Mouse (Mus musculus): Measurements from ENCODE around the gene Fbxw5. TPM values are rescaled to one million over a fixed set of nuclear protein-coding genes. Genes with fewer than 3 reads are reported as not detected.
A peak's percentile ranks its signal among the peaks of the same experiment; 100 is the strongest.

Gene Fbxw5
- polyA plus RNA-seq, 1 experiment = 61.1 TPM

- TF ChIP-seq POLR2A (IDR thresholded peaks at IDR 0.05; ENCODE audit: borderline replicate concordance, extremely low read depth, insufficient read depth, insufficient read length, poor library complexity, severe bottlenecking) = no peak
- no peak for TF ChIP-seq CTCF (IDR thresholded peaks at IDR 0.05; ENCODE audit: borderline replicate concordance, extremely low read depth, insufficient read depth, insufficient read length)
- no peak for DNase-seq (ENCODE audit: low read depth)
Measured at GRCm38 (mm10) chr2:25463630-25464029, 36.9 kb upstream of the Fbxw5 start.

GRCm38 (mm10) chr2:25465256-25465655, 35.3 kb upstream of the Fbxw5 start:
- DNase-seq (ENCODE audit: low read depth) = no peak
- TF ChIP-seq CTCF (IDR thresholded peaks at IDR 0.05; ENCODE audit: borderline replicate concordance, extremely low read depth, insufficient read depth, insufficient read length) (no peak), POLR2A (IDR thresholded peaks at IDR 0.05; ENCODE audit: borderline replicate concordance, extremely low read depth, insufficient read depth, insufficient read length, poor library complexity, severe bottlenecking) (no peak)

- TF ChIP-seq CTCF (IDR thresholded peaks at IDR 0.05; ENCODE audit: borderline replicate concordance, extremely low read depth, insufficient read depth, insufficient read length) = no peak
- TF ChIP-seq POLR2A (IDR thresholded peaks at IDR 0.05; ENCODE audit: borderline replicate concordance, extremely low read depth, insufficient read depth, insufficient read length, poor library complexity, severe bottlenecking) = no peak
- DNase-seq (ENCODE audit: low read depth) = peak; percentile 43
Measured at GRCm38 (mm10) chr2:25465816-25466635, 34.5 kb upstream of the Fbxw5 start.

- TF ChIP-seq CTCF (IDR thresholded peaks at IDR 0.05; ENCODE audit: borderline replicate concordance, extremely low read depth, insufficient read depth, insufficient read length) (no peak), POLR2A (IDR thresholded peaks at IDR 0.05; ENCODE audit: borderline replicate concordance, extremely low read depth, insufficient read depth, insufficient read length, poor library complexity, severe bottlenecking) (no peak)
- no peak for DNase-seq (ENCODE audit: low read depth)
Measured at GRCm38 (mm10) chr2:25467606-25468303, 32.8 kb upstream of the Fbxw5 start.

GRCm38 (mm10) chr2:25468962-25469915, 31.3 kb upstream of the Fbxw5 start:
- no peak for TF ChIP-seq POLR2A (IDR thresholded peaks at IDR 0.05; ENCODE audit: borderline replicate concordance, extremely low read depth, insufficient read depth, insufficient read length, poor library complexity, severe bottlenecking)
- peak; percentile 88 for DNase-seq (ENCODE audit: low read depth)

GRCm38 (mm10) chr2:25469969-25470368, 30.6 kb upstream of the Fbxw5 start, which contains the start of gene Ptgds:
Gene Ptgds, minus strand, starts transcription at chr2:25470046.
- TF ChIP-seq POLR2A (IDR thresholded peaks at IDR 0.05; ENCODE audit: borderline replicate concordance, extremely low read depth, insufficient read depth, insufficient read length, poor library complexity, severe bottlenecking) (no peak), CTCF (IDR thresholded peaks at IDR 0.05; ENCODE audit: borderline replicate concordance, extremely low read depth, insufficient read depth, insufficient read length) (no peak)
- DNase-seq (ENCODE audit: low read depth) = no peak

GRCm38 (mm10) chr2:25472550-25472949, 28.0 kb upstream of the Fbxw5 start:
- no peak for DNase-seq (ENCODE audit: low read depth)
- TF ChIP-seq POLR2A (IDR thresholded peaks at IDR 0.05; ENCODE audit: borderline replicate concordance, extremely low read depth, insufficient read depth, insufficient read length, poor library complexity, severe bottlenecking) (no peak), CTCF (IDR thresholded peaks at IDR 0.05; ENCODE audit: borderline replicate concordance, extremely low read depth, insufficient read depth, insufficient read length) (no peak)

GRCm38 (mm10) chr2:25477541-25477940, 23.0 kb upstream of the Fbxw5 start:
- DNase-seq (ENCODE audit: low read depth) = no peak
- TF ChIP-seq POLR2A (IDR thresholded peaks at IDR 0.05; ENCODE audit: borderline replicate concordance, extremely low read depth, insufficient read depth, insufficient read length, poor library complexity, severe bottlenecking) = no peak
- no peak for TF ChIP-seq CTCF (IDR thresholded peaks at IDR 0.05; ENCODE audit: borderline replicate concordance, extremely low read depth, insufficient read depth, insufficient read length)

- DNase-seq (ENCODE audit: low read depth) = no peak
Measured at GRCm38 (mm10) chr2:25477967-25478675, 22.4 kb upstream of the Fbxw5 start.

GRCm38 (mm10) chr2:25479551-25480311, 20.8 kb upstream of the Fbxw5 start:
- DNase-seq (ENCODE audit: low read depth) = no peak
- TF ChIP-seq POLR2A (IDR thresholded peaks at IDR 0.05; ENCODE audit: borderline replicate concordance, extremely low read depth, insufficient read depth, insufficient read length, poor library complexity, severe bottlenecking) (no peak), CTCF (IDR thresholded peaks at IDR 0.05; ENCODE audit: borderline replicate concordance, extremely low read depth, insufficient read depth, insufficient read length) (no peak)

More at GRCm38 (mm10) chr2:25477967-25478675, 22.4 kb upstream of the Fbxw5 start:
- TF ChIP-seq CTCF (IDR thresholded peaks at IDR 0.05; ENCODE audit: borderline replicate concordance, extremely low read depth, insufficient read depth, insufficient read length) = no peak

All from brain, embryonic 14.5 days (tissue).